Mouse (Mus musculus) brain, embryonic 14.5 days (tissue): ENCODE measurements around the gene Sv2c.

ENCODE experiments used
- CTCF ChIP-seq: fragments of 200-500 bp; IDR thresholded peaks from 2 replicates; pipeline ENCODE4 v1.5.1; 2012; ENCODE audit warnings: inconsistent platforms, mild to moderate bottlenecking, moderate library complexity, borderline replicate concordance; ENCODE audit not compliant: insufficient read depth, insufficient read length; ENCODE audit errors: extremely low read depth
- POLR2A ChIP-seq: fragments of 200-500 bp; IDR thresholded peaks from 2 replicates; pipeline ENCODE4 v1.6.1; 2012; ENCODE audit warnings: mild to moderate bottlenecking, inconsistent platforms, borderline replicate concordance; ENCODE audit not compliant: poor library complexity, insufficient read depth, insufficient read length, severe bottlenecking; ENCODE audit errors: extremely low read depth

- TF ChIP-seq CTCF (no peak), POLR2A (no peak)
Measured at GRCm38 (mm10) chr13:95918624-95919284, 213.6 kb downstream of the Sv2c start.
